Mouse (Mus musculus) forebrain, postnatal 0 days (tissue): Measurements from ENCODE around the gene Alox5. TPM values are rescaled to one million over a fixed set of nuclear protein-coding genes. Genes with fewer than 3 reads are reported as not detected.

Source experiments
- ATAC-seq: fragments of 200-750 bp; cut with Nextera tagmentation; 2 replicates; pipeline ENCODE4 v1.8.0; 2017; ENCODE audit warnings: mild to moderate bottlenecking, moderate library complexity
- DNase-seq: peaks from one replicate; pipeline ENCODE4 v3.0.0-alpha.2; 2015
- H3K27ac ChIP-seq: fragments of 300-500 bp; sonication (generic); 2 replicates; pipeline ENCODE4 v1.5.1; 2014; ENCODE audit warnings: low read depth, mild to moderate bottlenecking, antibody characterized with exemption, low read length, moderate library complexity, mixed read lengths
- H3K27me3 ChIP-seq: fragments of 300-500 bp; sonication (generic); 2 replicates; pipeline ENCODE4 v1.6.1; 2014; ENCODE audit warnings: mild to moderate bottlenecking, low read length, mixed read lengths; ENCODE audit not compliant: insufficient read depth
- H3K36me3 ChIP-seq: fragments of 300-500 bp; sonication (generic); 2 replicates; pipeline ENCODE4 v1.6.1; 2014; ENCODE audit warnings: mild to moderate bottlenecking, moderate library complexity; ENCODE audit not compliant: insufficient read depth
- H3K4me1 ChIP-seq: fragments of 300-500 bp; sonication (generic); 2 replicates; pipeline ENCODE4 v1.6.1; 2014; ENCODE audit warnings: antibody characterized with exemption; ENCODE audit not compliant: insufficient read depth
- H3K4me2 ChIP-seq: fragments of 300-500 bp; sonication (generic); 2 replicates; pipeline ENCODE4 v1.6.1; 2014; ENCODE audit warnings: low read depth, mild to moderate bottlenecking, moderate library complexity
- H3K4me3 ChIP-seq: fragments of 300-500 bp; sonication (generic); 2 replicates; pipeline ENCODE4 v1.5.1; 2014; ENCODE audit warnings: low read depth, low read length, mixed read lengths
- H3K9ac ChIP-seq: fragments of 300-500 bp; sonication (generic); 2 replicates; pipeline ENCODE4 v1.6.1; 2014; ENCODE audit warnings: mild to moderate bottlenecking
- H3K9me3 ChIP-seq: fragments of 300-500 bp; sonication (generic); 2 replicates; pipeline ENCODE4 v1.6.1; 2016; ENCODE audit warnings: low read length
- CTCF ChIP-seq: sonication (generic); IDR thresholded peaks from 2 replicates; pipeline ENCODE4 v1.5.1; 2016; ENCODE audit warnings: antibody characterized with exemption, control low read depth, low read depth
- WGBS: fragments of 180-500 bp; shearing (Covaris S2); extraction: QIAGEN DNeasy Blood & Tissue Kit; methylation state at CpG from one replicate; pipeline ENCODE4 v1.1.7; 2014; 5-methylcytosine and 5-hydroxymethylcytosine counted together
- polyA plus RNA-seq: library from polyadenylated mRNA; unstranded; fragments of >200 nt; fragmentation: Nextera tagmentation; extraction: Ambion mirVana; gene quantifications from 2 replicates; pipeline ENCODE4 v1.2.1, GENCODE M21; 2015
- total RNA-seq: library from RNA; depleted of rRNA; stranded (reverse); fragments of >200 nt; gene quantifications from 2 replicates; pipeline ENCODE4 v1.2.3, GENCODE M21; 2014

Alox5 gene
- total and polyA plus RNA-seq, 2 experiments from 2014 or later = 0.81 to 1.2 TPM

- ATAC-seq = no peak
These were observed 58.6 kb downstream of the Alox5 start for GRCm38 (mm10) chr6:116402426-116402825.

DNA sequence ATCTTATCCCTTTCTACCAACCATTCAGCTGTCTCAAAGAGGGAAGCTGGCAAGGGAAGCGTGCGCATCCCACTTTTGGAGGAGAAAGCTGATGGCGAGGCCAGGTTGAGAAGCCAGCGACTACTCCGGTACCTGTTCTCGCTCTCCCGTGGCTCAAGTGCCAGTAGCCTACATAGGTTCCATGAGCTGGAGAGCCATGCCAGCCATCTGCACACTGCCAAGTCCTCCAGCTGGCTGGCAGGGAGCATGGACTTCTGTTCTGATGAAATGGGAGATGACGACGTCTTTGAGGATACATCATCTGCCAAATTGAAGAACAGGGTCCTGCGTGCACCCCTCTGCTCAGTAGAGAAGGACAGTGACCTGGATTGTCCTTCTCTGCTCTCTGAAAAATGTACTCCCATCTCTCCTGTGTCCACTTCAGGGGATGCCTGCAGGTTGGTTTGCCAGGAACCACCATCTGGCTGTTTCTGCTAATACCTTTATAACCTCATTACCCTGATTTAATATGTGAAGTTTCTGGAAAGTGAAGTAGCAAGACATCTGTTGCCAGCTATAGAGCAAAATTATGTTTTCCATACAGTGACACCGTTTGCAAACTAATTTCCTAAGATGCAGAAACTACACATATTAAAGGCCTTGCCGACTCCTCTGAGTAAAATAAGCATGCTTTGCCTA, 59.1 kb downstream of the Alox5 start:
- no peaks in the 10 kb centered on the region for H3K9me3 ChIP-seq
- no peak for TF ChIP-seq CTCF
- H3K27me3 ChIP-seq = no peaks in the 10 kb centered on the region
- DNase-seq (peak; percentile 40), ATAC-seq (peak; percentile 40; the same call in 1 of the 2 replicates)
- peaks cover 14% of the 10 kb centered on the region; the same call in 1 of the 2 replicates for H3K36me3 ChIP-seq
- H3K4me3 ChIP-seq = no peak overlapping the region
- no peak overlapping the region for H3K4me2 ChIP-seq
- H3K9ac ChIP-seq = no peak overlapping the region
- WGBS = 69% methylated on average over 12 of the region's 12 CpGs
- H3K27ac ChIP-seq = no peak overlapping the region
- H3K4me1 ChIP-seq = 0 out of 2 replicates have a peak, but pooled peaks cover 6% of the 10 kb centered on the region

More at GRCm38 (mm10) chr6:116402426-116402825, 58.6 kb downstream of the Alox5 start:
- Histone ChIP-seq H3K4me2 (no peak overlapping the region), H3K4me3 (no peak overlapping the region), H3K9ac (no peak overlapping the region), H3K9me3 (no peaks in the 10 kb centered on the region), H3K27me3 (no peaks in the 10 kb centered on the region), H3K4me1 (0 out of 2 replicates have a peak, but pooled peaks cover 6% of the 10 kb centered on the region), H3K36me3 (peaks cover 14% of the 10 kb centered on the region; the same call in 1 of the 2 replicates), H3K27ac (no peak overlapping the region)
- WGBS = 95% methylated on average over 3 of the region's 3 CpGs
- no peak for DNase-seq
- TF ChIP-seq CTCF = no peak

GRCm38 (mm10) chr6:116398136-116398535, 62.8 kb downstream of the Alox5 start:
- peak; percentile 25; the same call in 1 of the 2 replicates for ATAC-seq
- Histone ChIP-seq H3K27ac (peak overlapping the region; percentile 35; the same call in 1 of the 2 replicates), H3K4me1 (0 out of 2 replicates have a peak, but pooled peaks cover 6% of the 10 kb centered on the region), H3K27me3 (no peaks in the 10 kb centered on the region), H3K9me3 (no peaks in the 10 kb centered on the region), H3K36me3 (0 out of 2 replicates have a peak, but pooled peaks cover 7% of the 10 kb centered on the region), H3K4me2 (no peak overlapping the region), H3K4me3 (no peak overlapping the region), H3K9ac (no peak overlapping the region)
- no peak for DNase-seq
- WGBS = 22% methylated on average over 2 of the region's 2 CpGs
- no peak for TF ChIP-seq CTCF

DNA sequence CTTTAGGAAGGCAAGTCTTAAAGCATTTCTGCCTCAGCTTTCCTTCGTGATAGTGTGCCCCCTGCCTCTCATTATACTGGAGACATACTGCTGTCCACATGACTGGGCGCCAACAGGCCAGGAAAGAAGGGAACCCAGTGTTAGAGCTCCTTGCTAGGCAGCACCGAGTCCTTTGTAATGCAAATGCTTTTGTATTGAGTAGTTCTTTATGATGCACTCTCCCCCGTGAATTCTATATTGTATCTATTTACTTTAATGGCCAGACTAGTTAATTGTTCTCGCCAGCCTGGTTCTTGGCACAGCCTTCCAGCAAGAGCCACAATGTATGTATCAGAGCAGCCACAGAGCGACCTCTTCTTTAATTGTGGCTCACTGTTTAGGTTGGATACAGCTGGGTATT, 63.4 kb downstream of the Alox5 start:
- no peak for TF ChIP-seq CTCF
- Histone ChIP-seq H3K36me3 (0 out of 2 replicates have a peak, but pooled peaks cover 7% of the 10 kb centered on the region), H3K27ac (0 out of 2 replicates have a peak overlapping the region, but pooled peaks have one; percentile 1), H3K4me2 (no peak overlapping the region), H3K4me1 (0 out of 2 replicates have a peak, but pooled peaks cover 6% of the 10 kb centered on the region), H3K4me3 (no peak overlapping the region), H3K9me3 (no peaks in the 10 kb centered on the region), H3K9ac (no peak overlapping the region), H3K27me3 (no peaks in the 10 kb centered on the region)
- ATAC-seq = peak; percentile 36; the same call in 1 of the 2 replicates
- DNase-seq = peak; percentile 7
- WGBS = 12% methylated on average over 6 of the region's 6 CpGs

DNA sequence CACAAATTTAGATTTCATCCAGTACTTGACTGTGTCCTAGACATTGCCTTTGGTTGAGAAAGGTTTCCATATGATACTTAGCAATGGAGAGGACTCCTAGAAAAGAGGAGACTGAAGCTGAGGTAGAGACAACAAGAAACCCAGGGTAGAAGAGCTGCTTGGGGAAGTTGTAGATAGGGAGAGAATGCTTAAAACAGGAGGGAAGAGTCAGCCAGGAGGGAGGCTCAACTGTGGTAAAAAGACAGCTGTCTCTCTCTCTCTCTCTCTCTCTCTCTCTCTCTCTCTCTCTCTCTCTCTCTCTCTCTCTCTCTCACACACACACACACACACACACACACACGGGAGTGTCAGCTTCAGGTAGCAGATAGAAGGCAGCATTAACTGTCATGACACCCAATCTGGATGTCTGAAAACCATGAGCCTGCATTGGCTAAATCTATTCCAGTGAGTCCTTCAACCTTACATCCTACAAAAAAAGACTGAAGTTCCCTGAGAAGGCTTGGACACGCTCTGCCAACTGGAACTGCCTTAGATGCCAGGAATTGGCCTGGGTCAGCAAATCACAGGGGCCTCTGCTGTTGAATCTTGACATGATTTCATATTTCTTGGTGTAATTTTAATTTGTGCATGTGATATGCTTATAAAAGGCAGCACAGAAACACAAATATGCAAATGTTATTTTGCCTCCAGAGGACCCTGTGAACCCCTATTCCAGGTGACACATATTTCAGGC, 65.9 kb downstream of the Alox5 start:
- Histone ChIP-seq H3K27me3 (no peaks in the 10 kb centered on the region), H3K27ac (no peak overlapping the region), H3K9me3 (no peaks in the 10 kb centered on the region), H3K9ac (no peak overlapping the region), H3K36me3 (no peaks in the 10 kb centered on the region), H3K4me2 (no peak overlapping the region), H3K4me1 (0 out of 2 replicates have a peak, but pooled peaks cover 6% of the 10 kb centered on the region), H3K4me3 (no peak overlapping the region)
- TF ChIP-seq CTCF = no peak
- DNase-seq (no peak), ATAC-seq (no peak)
- 72% methylated on average over 2 of the region's 2 CpGs for WGBS

GRCm38 (mm10) chr6:116389481-116389880, 71.5 kb downstream of the Alox5 start:
- H3K4me3 ChIP-seq = no peak overlapping the region
- no peaks in the 10 kb centered on the region for H3K9me3 ChIP-seq
- ATAC-seq = no peak
- DNase-seq = no peak
- TF ChIP-seq CTCF = no peak
- no peak overlapping the region for H3K9ac ChIP-seq
- H3K27ac ChIP-seq = no peak overlapping the region
- H3K4me2 ChIP-seq = no peak overlapping the region
- H3K36me3 ChIP-seq = no peaks in the 10 kb centered on the region
- peaks cover 4% of the 10 kb centered on the region; the same call in 1 of the 2 replicates for H3K4me1 ChIP-seq
- H3K27me3 ChIP-seq = no peaks in the 10 kb centered on the region

- H3K4me1 ChIP-seq = peaks cover 7% of the 10 kb centered on the region; the same call in 1 of the 2 replicates
- TF ChIP-seq CTCF = no peak
- H3K9ac ChIP-seq = no peak overlapping the region
- ATAC-seq = no peak
- H3K36me3 ChIP-seq = no peaks in the 10 kb centered on the region
- DNase-seq = no peak
- no peak overlapping the region for H3K27ac ChIP-seq
- H3K4me3 ChIP-seq = no peak overlapping the region
- WGBS = 98% methylated on average over 1 of the region's 1 CpGs
- no peak overlapping the region for H3K4me2 ChIP-seq
- no peaks in the 10 kb centered on the region for H3K27me3 ChIP-seq
- H3K9me3 ChIP-seq = no peaks in the 10 kb centered on the region
These were observed 72.9 kb downstream of the Alox5 start for GRCm38 (mm10) chr6:116388068-116388467.
